Mouse (Mus musculus): ENCODE measurements at regions not wholly inside any gene's neighbourhood (a gene's known extent, or its start where the extent isn't known, plus 50 kb on each side); places are given as distances from the start of the nearest gene placed in this dataset.

DNA sequence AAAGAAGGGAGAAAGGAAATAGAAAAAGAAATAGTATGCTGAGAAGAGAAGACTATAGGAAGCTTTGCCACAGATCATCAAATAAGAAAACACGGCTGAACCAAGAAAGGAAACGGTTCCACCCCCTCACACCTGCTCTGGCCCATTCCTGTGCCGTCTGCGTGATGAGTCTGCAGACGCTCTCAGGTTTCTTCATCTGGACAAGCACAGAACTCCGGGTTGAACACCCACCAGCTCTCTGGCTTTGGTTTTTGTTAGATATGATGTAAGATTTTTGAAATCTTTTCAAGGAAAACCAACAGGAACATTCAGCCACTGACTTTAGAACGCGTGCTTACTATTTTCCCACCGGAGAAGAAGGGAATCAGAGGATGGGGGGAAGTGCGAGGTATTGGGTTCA lies 895.9 kb downstream of the 5730522E02Rik start:
- TF ChIP-seq CTCF (IDR thresholded peaks at IDR 0.05; ENCODE audit: low read depth): no peak
- no peak for TF ChIP-seq EP300 (optimal IDR thresholded peaks at IDR 0.05)

All from stomach, postnatal 0 days (tissue).